Mouse (Mus musculus): ENCODE data around the gene Syn3.
"Not testable (repeated sequence)": the region's sequence is repeated elsewhere in the genome, so short reads cannot be mapped to it uniquely, and the experiment has no call there.

The Syn3 gene

GRCm38 (mm10) chr10:86418345-86418744 lies 80.4 kb downstream of the Syn3 start:
- DNase-seq (ENCODE audit: low read depth, low spot score), result no peak

- DNase-seq (ENCODE audit: low read depth, low spot score), result no peak
These were observed 81.9 kb downstream of the Syn3 start for GRCm38 (mm10) chr10:86416806-86417205.

GRCm38 (mm10) chr10:86410868-86411267 lies 87.8 kb downstream of the Syn3 start:
- no peak for DNase-seq (ENCODE audit: low read depth, low spot score)

GRCm38 (mm10) chr10:86406952-86407351 lies 91.7 kb downstream of the Syn3 start:
- DNase-seq (ENCODE audit: low read depth, low spot score), result no peak

- DNase-seq (ENCODE audit: low read depth, low spot score), result no peak
These were observed 100.4 kb downstream of the Syn3 start for GRCm38 (mm10) chr10:86398347-86398720.

GRCm38 (mm10) chr10:86397577-86398346 lies 100.9 kb downstream of the Syn3 start:
- DNase-seq (ENCODE audit: low read depth, low spot score), result no peak

- no peak for DNase-seq (ENCODE audit: low read depth, low spot score)
These were observed 106.3 kb downstream of the Syn3 start for GRCm38 (mm10) chr10:86392399-86392798.

GRCm38 (mm10) chr10:86389913-86390312 lies 108.8 kb downstream of the Syn3 start:
- no peak for DNase-seq (ENCODE audit: low read depth, low spot score)

- no peak for DNase-seq (ENCODE audit: low read depth, low spot score)
These were observed 109.3 kb downstream of the Syn3 start for GRCm38 (mm10) chr10:86389357-86389756.

- DNase-seq (ENCODE audit: low read depth, low spot score), result no peak
These were observed 109.9 kb downstream of the Syn3 start for GRCm38 (mm10) chr10:86388803-86389202.

GRCm38 (mm10) chr10:86387821-86388440 lies 110.8 kb downstream of the Syn3 start:
- no peak for DNase-seq (ENCODE audit: low read depth, low spot score)

- no peak for DNase-seq (ENCODE audit: low read depth, low spot score)
These were observed 112.5 kb downstream of the Syn3 start for GRCm38 (mm10) chr10:86386232-86386631.

- DNase-seq (ENCODE audit: low read depth, low spot score), result no peak
These were observed 113.0 kb downstream of the Syn3 start for GRCm38 (mm10) chr10:86385656-86386055.

GRCm38 (mm10) chr10:86384655-86385054 lies 114.0 kb downstream of the Syn3 start:
- DNase-seq (ENCODE audit: low read depth, low spot score), result no peak

- DNase-seq (ENCODE audit: low read depth, low spot score), result no peak
These were observed 116.8 kb downstream of the Syn3 start for GRCm38 (mm10) chr10:86381922-86382260.

GRCm38 (mm10) chr10:86381150-86381921 lies 117.4 kb downstream of the Syn3 start:
- no peak for DNase-seq (ENCODE audit: low read depth, low spot score)

- DNase-seq (ENCODE audit: low read depth, low spot score), result no peak
These were observed 118.1 kb downstream of the Syn3 start for GRCm38 (mm10) chr10:86380626-86381025.

- not testable (repeated sequence) for DNase-seq (ENCODE audit: low read depth, low spot score)
These were observed 119.9 kb downstream of the Syn3 start for GRCm38 (mm10) chr10:86378803-86379202.

GRCm38 (mm10) chr10:86376392-86377185 lies 122.1 kb downstream of the Syn3 start:
- no peak for DNase-seq (ENCODE audit: low read depth, low spot score)

- no peak for DNase-seq (ENCODE audit: low read depth, low spot score)
These were observed 122.8 kb downstream of the Syn3 start for GRCm38 (mm10) chr10:86375903-86376302.

- DNase-seq (ENCODE audit: low read depth, low spot score), result no peak
These were observed 124.6 kb downstream of the Syn3 start for GRCm38 (mm10) chr10:86374061-86374460.

GRCm38 (mm10) chr10:86371561-86371960 lies 127.1 kb downstream of the Syn3 start:
- no peak for DNase-seq (ENCODE audit: low read depth, low spot score)

All from WW6 (cell line).